Mouse (Mus musculus): ENCODE data around the gene Commd4.

GRCm38 (mm10) chr9:57196708-57197107 lies 38.6 kb upstream of the Commd4 start:
- TF ChIP-seq POLR2A (IDR thresholded peaks at IDR 0.05; ENCODE audit: low read depth, low read length): no peak
- TF ChIP-seq CTCF (IDR thresholded peaks at IDR 0.05; ENCODE audit: borderline replicate concordance, insufficient read depth, low read length): no peak

All from embryonic fibroblast, embryonic 13.5 days (primary cell).